Mouse (Mus musculus): ENCODE results near the gene Osbpl3. TPM values are rescaled to one million over a fixed set of nuclear protein-coding genes. Genes with fewer than 3 reads are reported as not detected.

Osbpl3 gene
- polyA plus RNA-seq, 1 experiment from 2014 or later = 9.1 TPM

DNA sequence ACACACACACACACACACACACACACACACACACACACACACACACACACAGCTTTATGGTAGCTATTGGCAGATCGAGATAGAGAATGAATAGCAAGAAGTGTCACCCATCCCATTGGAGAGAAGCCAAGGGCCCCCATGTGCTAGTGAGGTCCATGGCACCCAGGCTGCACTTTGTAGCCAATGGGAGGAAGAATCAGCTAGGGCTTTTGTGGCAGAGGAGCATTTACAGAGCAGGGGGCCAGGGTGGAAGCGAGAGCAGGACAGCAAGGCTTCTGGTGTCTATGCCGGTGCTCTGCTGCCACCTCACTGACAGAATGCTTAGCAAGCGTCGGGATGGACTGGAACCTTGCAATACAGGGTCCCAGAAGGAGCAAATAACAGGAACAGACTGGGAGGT lies 200.6 kb downstream of the Osbpl3 start:
- H3K9me3 ChIP-seq (ENCODE audit: control insufficient read depth, low read length) = no peaks in the 10 kb centered on the region
- no peaks in the 10 kb centered on the region for H3K27me3 ChIP-seq (ENCODE audit: control insufficient read depth, insufficient read depth, low read length)

DNA sequence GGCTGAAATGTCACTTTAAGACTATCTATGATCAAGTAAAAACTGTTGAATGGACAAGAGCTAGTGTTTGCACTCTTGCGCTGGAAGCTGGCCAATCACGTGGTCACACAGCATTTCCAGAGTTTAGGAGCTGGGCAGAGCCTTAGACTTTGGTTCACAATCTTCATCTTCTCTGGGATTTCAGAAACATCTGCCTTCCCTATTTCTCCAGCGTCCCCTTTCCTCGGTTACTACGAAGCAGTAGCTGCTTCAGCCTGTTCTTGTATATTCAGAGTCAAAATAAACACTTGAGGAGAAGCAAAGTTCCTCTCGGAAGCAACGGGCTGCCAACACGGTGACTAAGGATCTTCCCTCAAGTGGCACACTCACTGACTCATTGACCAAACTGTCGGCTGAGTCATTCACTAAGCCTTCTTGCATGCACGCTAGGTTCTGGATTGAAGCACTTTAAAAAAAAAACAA lies 201.2 kb downstream of the Osbpl3 start:
- Histone ChIP-seq H3K36me3 (ENCODE audit: control insufficient read depth, insufficient read depth, low read length) (no peaks in the 10 kb centered on the region), H3K27me3 (ENCODE audit: control insufficient read depth, insufficient read depth, low read length) (no peaks in the 10 kb centered on the region), H3K9me3 (ENCODE audit: control insufficient read depth, low read length) (no peaks in the 10 kb centered on the region), H3K4me2 (ENCODE audit: low read depth, severe bottlenecking) (no peak overlapping the region), H3K4me3 (ENCODE audit: low read depth, low read length) (no peak overlapping the region), H3K9ac (ENCODE audit: low read length) (no peak overlapping the region), H3K27ac (replicated peaks; ENCODE audit: low read depth, low read length) (no peak overlapping the region), H3K4me1 (ENCODE audit: control insufficient read depth, insufficient read depth, low read length) (no peaks in the 10 kb centered on the region)
- ATAC-seq (ENCODE audit: insufficient number of reproducible peaks, low FRiP score, low TSS enrichment, low read depth) (no peak), DNase-seq (ENCODE audit: low spot score) (no peak)
- WGBS = 79% methylated on average over 10 of the region's 10 CpGs

More for the DNA sequence above, 200.6 kb downstream of the Osbpl3 start:
- Histone ChIP-seq H3K9ac (ENCODE audit: low read length) (no peak overlapping the region), H3K36me3 (ENCODE audit: control insufficient read depth, insufficient read depth, low read length) (no peaks in the 10 kb centered on the region), H3K4me3 (ENCODE audit: low read depth, low read length) (no peak overlapping the region), H3K4me2 (ENCODE audit: low read depth, severe bottlenecking) (no peak overlapping the region), H3K27ac (replicated peaks; ENCODE audit: low read depth, low read length) (no peak overlapping the region), H3K4me1 (ENCODE audit: control insufficient read depth, insufficient read depth, low read length) (no peaks in the 10 kb centered on the region)
- no peak for ATAC-seq (ENCODE audit: insufficient number of reproducible peaks, low FRiP score, low TSS enrichment, low read depth)
- 80% methylated on average over 5 of the region's 5 CpGs for WGBS
- DNase-seq (ENCODE audit: low spot score) = no peak

DNA sequence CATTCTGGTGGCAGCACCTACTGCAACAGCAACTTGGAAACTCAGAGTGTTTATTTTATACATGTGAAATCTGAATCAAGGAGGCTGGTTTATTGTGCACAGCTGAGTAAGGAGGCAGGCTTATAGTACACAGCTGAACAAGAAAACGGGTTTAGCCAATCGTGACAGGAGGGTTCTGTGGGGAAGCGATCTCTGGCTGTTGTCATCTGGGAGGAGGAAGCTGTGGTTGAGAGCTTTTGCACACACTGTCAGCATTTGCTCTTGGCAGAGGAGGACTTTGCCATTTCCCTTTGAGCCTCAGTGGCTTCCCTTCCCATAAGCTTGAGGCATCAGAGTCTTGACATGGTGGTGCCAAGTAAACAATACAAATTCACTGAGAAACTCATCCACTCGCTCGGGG lies 203.3 kb downstream of the Osbpl3 start:
- Histone ChIP-seq H3K9me3 (ENCODE audit: control insufficient read depth, low read length) (no peaks in the 10 kb centered on the region), H3K36me3 (ENCODE audit: control insufficient read depth, insufficient read depth, low read length) (no peaks in the 10 kb centered on the region), H3K9ac (ENCODE audit: low read length) (no peak overlapping the region), H3K27me3 (ENCODE audit: control insufficient read depth, insufficient read depth, low read length) (no peaks in the 10 kb centered on the region), H3K4me3 (ENCODE audit: low read depth, low read length) (no peak overlapping the region), H3K4me2 (ENCODE audit: low read depth, severe bottlenecking) (no peak overlapping the region), H3K27ac (replicated peaks; ENCODE audit: low read depth, low read length) (no peak overlapping the region), H3K4me1 (ENCODE audit: control insufficient read depth, insufficient read depth, low read length) (no peaks in the 10 kb centered on the region)
- ATAC-seq (ENCODE audit: insufficient number of reproducible peaks, low FRiP score, low TSS enrichment, low read depth) = no peak
- DNase-seq (ENCODE audit: low spot score) = no peak
- 80% methylated on average over 5 of the region's 5 CpGs for WGBS

DNA sequence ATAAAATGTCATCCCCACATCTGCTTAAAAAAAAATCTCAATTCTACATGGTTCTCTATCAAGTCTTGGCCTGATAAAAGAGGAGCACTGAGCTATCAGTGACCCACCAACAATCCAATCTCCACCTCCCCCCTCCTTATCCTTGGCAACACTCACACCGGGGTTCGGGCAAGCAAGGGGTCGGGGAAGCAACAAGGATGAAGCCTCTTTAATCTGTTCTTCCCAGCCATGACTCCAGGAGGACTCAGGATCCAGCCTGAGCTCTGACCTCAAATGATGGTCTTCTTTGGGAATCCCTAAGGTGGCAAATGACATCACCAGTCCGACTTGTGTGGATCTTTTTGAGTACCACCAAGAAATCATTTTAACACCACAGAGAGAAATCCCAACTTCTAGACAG lies 208.2 kb downstream of the Osbpl3 start:
- WGBS = 91% methylated on average over 4 of the region's 4 CpGs
- Histone ChIP-seq H3K4me1 (ENCODE audit: control insufficient read depth, insufficient read depth, low read length) (no peaks in the 10 kb centered on the region), H3K4me2 (ENCODE audit: low read depth, severe bottlenecking) (no peak overlapping the region), H3K27ac (replicated peaks; ENCODE audit: low read depth, low read length) (no peak overlapping the region), H3K9me3 (ENCODE audit: control insufficient read depth, low read length) (no peaks in the 10 kb centered on the region), H3K4me3 (ENCODE audit: low read depth, low read length) (no peak overlapping the region), H3K36me3 (ENCODE audit: control insufficient read depth, insufficient read depth, low read length) (no peaks in the 10 kb centered on the region), H3K27me3 (ENCODE audit: control insufficient read depth, insufficient read depth, low read length) (no peaks in the 10 kb centered on the region), H3K9ac (ENCODE audit: low read length) (no peak overlapping the region)
- no peak for ATAC-seq (ENCODE audit: insufficient number of reproducible peaks, low FRiP score, low TSS enrichment, low read depth)
- DNase-seq (ENCODE audit: low spot score) = no peak

DNA sequence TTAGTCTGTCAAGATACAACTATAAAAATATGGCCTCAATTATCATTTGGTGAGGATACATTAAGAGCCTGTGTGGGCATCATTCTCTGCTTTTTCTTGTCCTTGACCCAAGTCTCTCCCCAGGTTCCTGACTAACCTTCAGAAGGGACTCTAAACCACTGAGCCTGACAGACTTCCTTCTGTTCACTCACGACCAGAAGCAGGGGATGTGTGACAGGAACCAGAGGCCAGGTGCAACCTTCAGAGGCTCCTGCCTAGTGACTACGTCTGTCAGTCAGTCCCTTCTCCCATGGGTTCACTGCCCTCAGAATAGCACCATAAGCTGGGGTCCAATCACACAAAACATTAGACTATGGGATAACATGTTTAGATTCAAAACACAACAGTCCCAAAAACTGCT lies 208.6 kb downstream of the Osbpl3 start:
- Histone ChIP-seq H3K4me3 (ENCODE audit: low read depth, low read length) (no peak overlapping the region), H3K9ac (ENCODE audit: low read length) (no peak overlapping the region), H3K27me3 (ENCODE audit: control insufficient read depth, insufficient read depth, low read length) (no peaks in the 10 kb centered on the region), H3K27ac (replicated peaks; ENCODE audit: low read depth, low read length) (no peak overlapping the region), H3K9me3 (ENCODE audit: control insufficient read depth, low read length) (no peaks in the 10 kb centered on the region), H3K36me3 (ENCODE audit: control insufficient read depth, insufficient read depth, low read length) (no peaks in the 10 kb centered on the region), H3K4me1 (ENCODE audit: control insufficient read depth, insufficient read depth, low read length) (no peaks in the 10 kb centered on the region), H3K4me2 (ENCODE audit: low read depth, severe bottlenecking) (no peak overlapping the region)
- ATAC-seq (ENCODE audit: insufficient number of reproducible peaks, low FRiP score, low TSS enrichment, low read depth) = no peak
- DNase-seq (ENCODE audit: low spot score) = no peak
- 76% methylated on average over 2 of the region's 2 CpGs for whole genome bisulfite sequencing

DNA sequence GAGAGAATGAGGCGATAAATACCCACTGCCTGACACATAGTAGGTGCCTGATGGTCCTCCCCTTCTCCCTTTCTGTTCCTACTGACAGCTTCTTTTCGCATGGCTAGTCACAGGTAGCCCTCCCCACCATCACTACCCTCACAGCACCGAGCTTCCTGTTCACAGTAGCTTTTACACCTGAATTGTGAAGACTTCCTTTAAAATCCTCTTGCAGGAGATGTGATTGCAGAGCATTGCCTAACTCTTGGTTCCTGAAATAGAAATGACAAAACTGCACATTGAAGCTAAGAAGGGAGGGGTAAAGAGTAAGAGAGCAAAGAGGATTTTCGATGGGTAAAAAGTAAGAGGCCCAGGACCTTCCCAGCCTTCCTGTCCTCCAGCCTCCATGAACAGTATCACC lies 211.0 kb downstream of the Osbpl3 start:
- Histone ChIP-seq H3K9ac (ENCODE audit: low read length) (no peak overlapping the region), H3K4me2 (ENCODE audit: low read depth, severe bottlenecking) (no peak overlapping the region), H3K27ac (replicated peaks; ENCODE audit: low read depth, low read length) (no peak overlapping the region), H3K9me3 (ENCODE audit: control insufficient read depth, low read length) (no peaks in the 10 kb centered on the region), H3K36me3 (ENCODE audit: control insufficient read depth, insufficient read depth, low read length) (no peaks in the 10 kb centered on the region), H3K4me3 (ENCODE audit: low read depth, low read length) (no peak overlapping the region), H3K4me1 (ENCODE audit: control insufficient read depth, insufficient read depth, low read length) (no peaks in the 10 kb centered on the region), H3K27me3 (ENCODE audit: control insufficient read depth, insufficient read depth, low read length) (no peaks in the 10 kb centered on the region)
- DNase-seq (ENCODE audit: low spot score) = no peak
- WGBS = 82% methylated on average over 4 of the region's 4 CpGs
- ATAC-seq (ENCODE audit: insufficient number of reproducible peaks, low FRiP score, low TSS enrichment, low read depth) = no peak

DNA sequence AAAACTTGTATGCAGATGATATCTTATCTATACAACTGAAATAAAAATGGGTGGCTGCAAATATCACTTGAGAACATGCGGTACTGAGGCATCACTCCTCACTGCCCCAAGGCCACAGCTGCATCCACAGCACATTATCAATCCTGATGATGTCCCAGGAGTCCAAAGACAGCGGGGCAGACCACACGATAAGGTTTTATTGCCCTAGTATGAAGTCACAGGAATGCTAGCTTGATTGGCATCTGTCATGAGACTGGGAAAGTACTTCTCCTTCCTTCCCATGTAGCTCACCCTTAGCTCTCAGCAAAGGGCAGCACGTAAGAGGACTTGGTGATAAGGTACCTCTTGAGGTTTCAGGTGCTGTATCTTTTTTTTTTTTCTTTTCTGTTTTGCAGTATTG lies 211.9 kb downstream of the Osbpl3 start:
- no peaks in the 10 kb centered on the region for H3K4me1 ChIP-seq (ENCODE audit: control insufficient read depth, insufficient read depth, low read length)
- H3K27ac ChIP-seq (replicated peaks; ENCODE audit: low read depth, low read length) = no peak overlapping the region
- H3K4me3 ChIP-seq (ENCODE audit: low read depth, low read length) = no peak overlapping the region
- no peak for DNase-seq (ENCODE audit: low spot score)
- H3K9ac ChIP-seq (ENCODE audit: low read length) = no peak overlapping the region
- H3K4me2 ChIP-seq (ENCODE audit: low read depth, severe bottlenecking) = no peak overlapping the region
- H3K9me3 ChIP-seq (ENCODE audit: control insufficient read depth, low read length) = no peaks in the 10 kb centered on the region
- no peak for ATAC-seq (ENCODE audit: insufficient number of reproducible peaks, low FRiP score, low TSS enrichment, low read depth)
- no peaks in the 10 kb centered on the region for H3K36me3 ChIP-seq (ENCODE audit: control insufficient read depth, insufficient read depth, low read length)
- WGBS = 79% methylated on average over 4 of the region's 4 CpGs
- no peaks in the 10 kb centered on the region for H3K27me3 ChIP-seq (ENCODE audit: control insufficient read depth, insufficient read depth, low read length)

Other genes starting within 250 kb of the Osbpl3 start
- gene Gsdme, start 192.3 kb downstream of the Osbpl3 start, polyA plus RNA-seq (2014; fragmentation: Nextera tagmentation; extraction: Ambion mirVana) = 43.1 and 45.3 TPM in 2 replicates
- gene Cycs, start 110.3 kb upstream of the Osbpl3 start, polyA plus RNA-seq (2014; fragmentation: Nextera tagmentation; extraction: Ambion mirVana) = 70.6 and 73.7 TPM in 2 replicates
- gene 4921507P07Rik, start 140.4 kb upstream of the Osbpl3 start, polyA plus RNA-seq (2014; fragmentation: Nextera tagmentation; extraction: Ambion mirVana) = 0.45 and 0.75 TPM in 2 replicates
- not detected in 2 replicates for gene Npvf, start 198.2 kb upstream of the Osbpl3 start, polyA plus RNA-seq (2014; fragmentation: Nextera tagmentation; extraction: Ambion mirVana)

Measured in limb, embryonic 11.5 days (tissue).